Mouse (Mus musculus) liver, embryonic 14.5 days (tissue): ENCODE data around the gene Kalrn.

Experiments
- CTCF ChIP-seq: IDR thresholded peaks from 2 replicates; pipeline ENCODE4 v1.5.1; 2016; ENCODE audit warnings: antibody characterized with exemption, low read depth, control low read depth
- EP300 ChIP-seq: IDR thresholded peaks from 2 replicates; pipeline ENCODE4 v1.6.1; 2016; ENCODE audit warnings: antibody characterized with exemption, low read depth

DNA sequence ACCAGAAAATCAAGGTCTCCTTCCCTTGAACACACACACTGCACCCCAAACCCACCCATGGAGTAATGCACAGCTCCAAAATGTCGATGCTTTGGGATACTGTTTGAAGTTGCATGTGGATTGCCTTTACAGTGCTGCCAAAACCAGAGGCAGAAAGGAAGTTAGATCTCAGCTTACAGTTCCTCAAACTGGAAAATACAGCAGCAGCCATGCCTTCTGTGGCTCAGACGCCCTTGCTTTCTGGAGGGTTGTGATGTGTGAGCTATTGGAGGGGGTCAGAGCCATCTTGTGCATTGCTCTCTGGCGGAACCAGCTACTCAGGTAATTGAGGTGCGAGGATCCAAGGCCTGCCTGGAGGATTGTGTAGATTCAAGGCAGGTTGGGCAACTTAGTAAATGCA lies 636.4 kb downstream of the Kalrn start:
- TF ChIP-seq CTCF (no peak), EP300 (no peak)
